18 mouse cellular contexts compared by ENCODE assay signal in the genomic region with DNA sequence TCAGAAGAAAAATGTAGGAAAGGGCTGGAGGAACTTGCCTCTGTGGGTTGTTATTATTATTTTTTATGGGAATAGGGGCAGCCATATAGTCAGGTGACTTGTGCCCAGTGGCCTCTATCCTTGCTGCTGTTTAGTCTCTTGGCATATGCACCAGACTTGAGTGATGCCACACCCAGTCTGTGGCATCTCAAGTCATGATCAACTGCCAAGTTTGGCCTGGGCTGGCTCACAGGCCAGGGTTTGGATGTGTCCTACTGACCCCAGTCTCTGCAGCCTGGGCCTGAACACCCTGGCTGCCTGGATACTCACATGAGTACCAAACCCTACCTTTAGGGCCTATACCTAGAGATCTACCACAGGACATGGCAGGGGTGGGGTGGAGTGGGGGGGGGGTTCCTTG.
"Had no signal": no experiment of that assay in that cellular context is flagged by ENCODE, and none has a peak within 500 bp of the region (broad histone marks: within the 10 kb centered on the region; RNA-seq: fewer than 3 reads in every experiment).

No protein-coding gene starts in this region.

- H3K36me3 ChIP-seq: midbrain, embryonic 10.5 days; midbrain, embryonic 12.5 days; neural tube, embryonic 13.5 days; neural tube, embryonic 15.5 days had no signal

- DNase-seq: lung, adult 18-20 months; lung, embryonic 14.5 days; lung, postnatal 10 days; lung, postnatal 4 days; midbrain, embryonic 14.5 days; retina, postnatal 1 day; right cerebral cortex, adult 18-20 months; right cerebral cortex, postnatal 25 days; right cerebral cortex, postnatal 4 days; spleen, adult 18-20 months; thymus, adult 18-20 months; thymus, postnatal 14 days; thymus, postnatal 36 days had no signal

- H3K27ac ChIP-seq: midbrain, embryonic 10.5 days; midbrain, embryonic 12.5 days; neural tube, embryonic 13.5 days; neural tube, embryonic 15.5 days had no signal

- H3K4me3 ChIP-seq: midbrain, embryonic 10.5 days; midbrain, embryonic 12.5 days; myocyte; neural tube, embryonic 13.5 days; neural tube, embryonic 15.5 days had no signal

- H3K27me3 ChIP-seq: midbrain, embryonic 12.5 days; neural tube, embryonic 13.5 days; neural tube, embryonic 15.5 days had no signal

- H3K4me1 ChIP-seq: midbrain, embryonic 10.5 days; midbrain, embryonic 12.5 days; neural tube, embryonic 13.5 days; neural tube, embryonic 15.5 days had no signal
